Mouse (Mus musculus) layer of hippocampus, adult 8-10 months (tissue): Measurements from ENCODE around the gene Tmem259. TPM values are rescaled to one million over a fixed set of nuclear protein-coding genes. Genes with fewer than 3 reads are reported as not detected.

Source experiments
- DNase-seq, 2 experiments: peaks; one replicate each; pipeline ENCODE4 v3.0.0; 2022; ENCODE audit warnings: low spot score in 2 of 2
- total RNA-seq, 4 experiments: library from RNA; stranded (reverse); gene quantifications; 2 replicates each; pipeline ENCODE4 v1.2.4; 2022

Gene Tmem259
- total RNA-seq, 4 experiments from 2014 or later: 111 to 119 (median 116) TPM

- no peak for DNase-seq
Observed at GRCm38 (mm10) chr10:79934794-79935569, 49.1 kb downstream of the Tmem259 start.

GRCm38 (mm10) chr10:79934272-79934721 lies 49.8 kb downstream of the Tmem259 start:
- peak; percentile 65 to 66 for DNase-seq

DNA sequence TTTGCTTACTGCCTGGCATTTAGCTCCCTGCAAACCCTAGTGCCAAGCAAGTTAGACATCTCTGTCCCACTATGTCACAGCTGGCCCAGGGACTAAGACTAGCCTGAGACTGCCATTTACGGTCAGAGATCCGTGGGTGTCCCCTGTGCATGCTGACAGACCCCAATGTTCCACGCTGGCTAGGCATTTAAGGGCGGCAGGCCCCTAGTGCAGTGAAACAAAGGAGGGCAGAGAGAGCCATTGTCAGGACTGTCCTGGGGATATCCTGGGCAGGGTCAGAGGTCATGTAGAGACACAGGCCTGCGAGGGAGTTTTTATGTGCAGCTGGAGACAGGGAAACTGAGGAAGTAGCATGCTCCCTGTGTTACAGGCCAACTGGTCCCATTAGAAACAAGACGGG lies 50.3 kb downstream of the Tmem259 start:
- no peak for DNase-seq

DNA sequence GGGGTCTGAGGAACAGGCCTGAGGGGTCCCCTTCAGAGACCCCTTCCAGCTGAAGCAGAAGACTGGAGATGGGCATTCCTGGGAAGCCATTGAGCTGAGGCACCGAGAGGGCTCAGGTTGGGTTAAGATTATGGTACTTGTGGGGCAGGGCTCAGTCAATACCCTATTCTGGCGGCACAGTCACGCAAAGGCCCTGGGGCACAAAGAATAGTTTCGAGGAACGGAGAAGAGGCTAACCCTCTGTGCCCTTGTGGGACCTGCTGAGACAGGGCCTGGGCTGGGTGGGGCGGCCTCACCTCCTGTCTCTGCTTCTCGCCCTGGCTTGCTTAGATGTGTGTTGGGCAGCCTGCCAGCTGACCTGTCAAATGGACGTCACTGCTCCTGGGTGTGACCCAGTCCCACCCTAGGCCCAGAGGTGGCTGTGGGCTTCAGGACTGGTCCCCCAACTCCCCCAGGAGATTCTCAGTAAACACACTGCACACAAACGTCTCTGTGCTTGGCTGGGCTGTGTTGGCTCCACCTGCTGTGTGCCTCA lies 50.9 kb downstream of the Tmem259 start:
- DNase-seq: no peak

- DNase-seq: no peak
Observed at GRCm38 (mm10) chr10:79932736-79933135, 51.4 kb downstream of the Tmem259 start.

DNA sequence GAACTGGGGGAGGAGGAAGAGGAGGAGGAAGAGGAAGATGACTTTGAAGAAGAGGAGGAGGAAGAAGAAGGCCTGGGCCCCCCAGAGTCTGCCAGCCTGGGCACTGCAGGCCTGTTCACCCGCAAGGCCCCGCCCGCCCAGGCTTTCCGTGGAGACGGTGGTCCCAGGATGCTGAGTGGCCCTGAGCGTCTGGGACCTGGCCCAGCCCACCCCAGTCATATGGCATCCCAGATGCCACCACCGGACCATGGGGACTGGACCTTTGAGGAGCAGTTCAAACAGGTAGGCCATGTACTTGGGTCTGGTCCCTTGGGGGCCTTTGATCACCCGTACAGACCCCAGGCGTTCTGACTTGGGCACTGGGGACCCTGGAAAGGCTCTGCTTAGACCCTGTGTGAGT lies 52.3 kb downstream of the Tmem259 start:
- DNase-seq: no peak

GRCm38 (mm10) chr10:79930826-79931186 lies 53.3 kb downstream of the Tmem259 start:
- no peak for DNase-seq

DNA sequence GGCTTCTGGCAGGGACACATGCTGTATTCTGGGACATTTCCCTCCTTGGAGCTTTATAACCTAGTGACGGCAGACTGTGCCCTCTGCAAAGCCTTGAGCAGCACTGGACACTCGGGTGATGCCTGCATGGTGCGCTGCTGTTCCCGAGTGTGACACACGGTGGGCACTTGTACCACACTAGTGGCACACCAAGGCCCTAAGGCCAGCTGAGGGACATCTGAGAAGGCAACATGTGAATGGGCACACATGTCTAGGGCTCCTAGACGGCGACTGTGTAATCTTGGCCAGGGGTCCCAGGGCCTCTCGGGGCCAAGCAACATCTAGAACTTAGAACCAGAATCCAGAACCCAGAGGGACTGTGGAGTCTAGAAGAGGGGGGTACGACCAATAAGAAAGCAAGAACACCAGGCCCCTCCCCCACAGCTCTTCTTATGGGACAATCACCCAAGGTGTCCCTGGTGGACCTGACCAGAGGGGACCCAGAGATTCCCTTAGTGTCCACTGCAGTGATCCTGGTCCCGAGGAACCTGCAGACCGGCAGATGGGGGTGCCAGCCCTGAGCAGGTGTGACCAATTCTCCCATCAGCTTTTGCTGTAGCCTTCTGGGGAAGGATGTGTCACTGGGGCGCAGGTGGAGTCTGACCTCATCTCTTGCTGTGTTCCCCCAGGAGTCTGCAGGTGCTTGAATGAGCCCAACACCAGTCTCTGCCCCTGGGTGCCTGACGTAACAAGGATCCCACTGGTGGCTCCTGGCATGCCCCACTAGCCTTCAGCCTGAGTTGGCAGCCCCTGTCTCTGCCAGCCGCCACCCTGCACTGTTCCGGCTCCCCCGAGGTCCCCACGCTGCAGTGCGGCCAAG lies 53.9 kb downstream of the Tmem259 start:
- DNase-seq: no peak

- no peak for DNase-seq
Observed at GRCm38 (mm10) chr10:79928907-79929701, 55.0 kb downstream of the Tmem259 start.

DNA sequence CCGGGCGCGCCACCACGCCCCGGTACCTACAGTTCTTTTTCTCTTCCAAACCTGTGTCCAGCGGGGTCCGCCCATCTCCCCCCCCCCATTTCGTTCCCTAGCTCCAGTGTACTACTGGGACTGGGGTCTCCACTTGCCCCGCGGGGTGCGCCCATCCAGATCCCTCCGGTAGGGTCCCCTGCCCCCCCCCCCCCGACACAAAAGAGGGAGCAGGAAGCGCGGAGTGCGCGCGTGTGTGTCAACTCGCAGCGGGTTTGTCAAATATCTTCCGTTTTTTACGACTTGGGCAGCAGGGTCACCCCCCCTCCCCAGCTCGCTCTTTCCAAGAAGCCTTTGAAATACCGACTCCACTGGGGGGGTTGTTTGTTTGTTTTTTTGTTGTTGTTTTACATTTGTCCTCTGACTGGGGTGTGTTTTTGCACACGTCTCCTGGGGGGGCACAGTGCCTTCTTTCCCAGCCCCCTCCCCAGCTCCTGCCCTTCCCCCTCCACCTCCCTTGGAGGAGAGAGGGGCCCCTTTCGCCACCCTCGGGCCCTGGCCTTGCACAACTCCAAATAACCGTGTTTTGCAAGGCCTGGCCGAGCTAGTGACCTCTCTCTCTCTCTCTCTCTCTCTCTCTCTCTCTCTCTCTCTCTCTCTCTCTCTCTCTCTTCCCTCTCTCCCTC lies 56.0 kb downstream of the Tmem259 start:
- DNase-seq: no peak

GRCm38 (mm10) chr10:79927324-79928029 lies 56.7 kb downstream of the Tmem259 start:
- DNase-seq: no peak

GRCm38 (mm10) chr10:79926491-79927323 lies 57.4 kb downstream of the Tmem259 start, which contains the start of gene Arid3a:
Arid3a (plus strand) TSS chr10:79927043.
- peak; percentile 77 to 80 for DNase-seq

GRCm38 (mm10) chr10:79925785-79926490 lies 58.2 kb downstream of the Tmem259 start:
- no peak for DNase-seq

DNA sequence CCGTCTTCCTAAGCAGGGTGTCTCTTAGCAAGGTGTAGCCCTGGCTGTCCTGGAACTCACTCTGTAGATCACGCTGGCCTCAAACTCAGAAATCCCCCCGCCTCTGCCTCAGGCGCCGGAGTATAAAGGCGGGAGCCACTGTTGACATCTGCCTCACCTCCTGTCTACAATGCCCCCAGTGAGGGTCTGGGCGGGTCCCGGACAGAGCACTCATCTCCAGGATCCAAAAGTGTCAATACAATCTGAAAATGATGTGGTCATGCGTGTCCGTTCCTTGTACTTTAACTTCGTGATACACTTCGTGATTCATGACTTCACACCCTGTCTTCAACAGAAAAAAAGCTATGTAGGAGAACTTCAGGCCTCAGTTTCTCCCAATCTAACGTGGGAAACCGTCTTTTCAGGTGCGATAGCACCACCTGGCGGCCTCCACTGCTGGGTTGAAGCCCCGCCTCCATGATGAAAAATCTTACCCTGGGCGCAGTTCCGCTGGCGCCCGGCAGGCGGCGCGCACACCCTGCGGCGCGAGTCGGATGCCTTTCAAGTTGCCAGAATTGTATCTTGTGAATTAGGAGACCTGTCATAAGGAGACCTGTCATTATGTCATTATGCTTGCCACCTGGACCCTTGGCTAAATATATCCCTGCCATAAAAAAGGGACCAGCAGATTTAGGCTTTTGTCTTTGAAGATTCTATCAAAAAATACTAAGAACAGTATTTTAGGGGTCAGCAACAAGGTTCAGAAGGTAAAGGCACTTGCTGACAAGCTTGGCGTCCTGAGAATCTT lies 58.9 kb downstream of the Tmem259 start:
- DNase-seq: peak; percentile 88 to 98
